Comparison of ENCODE assay signal across 12 mouse cellular contexts in genomic region chr10:117602325-117603129, GRCm38 (mm10).
"Had no signal": no experiment of that assay in that cellular context is flagged by ENCODE, and none has a peak within 500 bp of the region (broad histone marks: within the 10 kb centered on the region; RNA-seq: fewer than 3 reads in every experiment).

No protein-coding gene starts in this region.

- DNase-seq: left cerebral cortex, postnatal 4 days; liver; liver, embryonic 13.5 days; liver, postnatal 0 days; lung, adult 18-20 months; lung, adult 2 months; lung, embryonic 14.5 days; lung, postnatal 10 days; lung, postnatal 14 days; lung, postnatal 36 days; lung, postnatal 4 days; midbrain, embryonic 14.5 days had no signal
